ENCODE assay signal across 20 mouse cellular contexts in genomic region chr4:97360473-97360872, GRCm38 (mm10).
"Had no signal": no experiment of that assay in that cellular context is flagged by ENCODE, and none has a peak within 500 bp of the region (broad histone marks: within the 10 kb centered on the region; RNA-seq: fewer than 3 reads in every experiment).

No protein-coding gene starts in this region.

- H3K36me3 ChIP-seq: liver, embryonic 12.5 days; midbrain, embryonic 10.5 days; midbrain, embryonic 12.5 days; neural tube, embryonic 13.5 days; neural tube, embryonic 15.5 days had no signal

- H3K4me2 ChIP-seq: liver, embryonic 12.5 days; midbrain, embryonic 12.5 days; neural tube, embryonic 13.5 days; neural tube, embryonic 15.5 days had no signal

- DNase-seq: lung, adult 18-20 months; lung, postnatal 10 days; lung, postnatal 4 days; midbrain, embryonic 14.5 days; retina, postnatal 1 day; right cerebral cortex, adult 18-20 months; right cerebral cortex, postnatal 25 days; right cerebral cortex, postnatal 4 days; spleen, adult 18-20 months; thymus, adult 18-20 months; thymus, postnatal 14 days; thymus, postnatal 36 days had no signal

- ATAC-seq: liver, embryonic 12.5 days; midbrain, embryonic 16.5 days had no signal

- H3K27me3 ChIP-seq: liver, embryonic 12.5 days; midbrain, embryonic 12.5 days; neural tube, embryonic 13.5 days; neural tube, embryonic 15.5 days had no signal

- H3K9ac ChIP-seq: liver, embryonic 12.5 days; liver, embryonic 14.5 days; midbrain, embryonic 12.5 days; neural tube, embryonic 13.5 days; neural tube, embryonic 15.5 days had no signal

- H3K4me1 ChIP-seq: liver, embryonic 12.5 days; midbrain, embryonic 10.5 days; midbrain, embryonic 12.5 days; neural tube, embryonic 13.5 days; neural tube, embryonic 15.5 days had no signal

- H3K4me3 ChIP-seq: liver, embryonic 12.5 days; midbrain, embryonic 10.5 days; midbrain, embryonic 12.5 days; myocyte; neural tube, embryonic 13.5 days; neural tube, embryonic 15.5 days had no signal

- H3K27ac ChIP-seq: liver, embryonic 12.5 days; liver, embryonic 14.5 days; midbrain, embryonic 10.5 days; midbrain, embryonic 12.5 days; neural tube, embryonic 13.5 days; neural tube, embryonic 15.5 days had no signal

- H3K9me3 ChIP-seq: liver, embryonic 12.5 days; midbrain, embryonic 10.5 days; midbrain, embryonic 12.5 days; neural tube, embryonic 13.5 days; neural tube, embryonic 15.5 days had no signal
